ENCODE assay signal across 19 mouse cellular contexts in genomic region chr10:88261186-88261585, GRCm38 (mm10).
DNase-seq lines count a peak whose midpoint lies in the region; TF ChIP-seq lines count a peak whose summit lies in the region.
"Had no signal": no experiment of that assay in that cellular context is flagged by ENCODE, and none has a peak within 500 bp of the region (broad histone marks: within the 10 kb centered on the region; RNA-seq: fewer than 3 reads in every experiment).

No protein-coding gene starts in this region.

- intact Hi-C loops in gastrocnemius, postnatal 14 days (cut with DNase I; ENCODE audit: low total_unique reads): no loop called here

- 33% methylated on average over 3 of the region's 3 CpGs for WGBS in kidney, adult 2 months

- no peaks in the 10 kb centered on the region for H3K36me3 ChIP-seq in kidney, adult 2 months (ENCODE audit: control insufficient read depth, insufficient read depth, low read length)
- H3K36me3 ChIP-seq: forebrain, embryonic 10.5 days; hindbrain, embryonic 12.5 days; midbrain, embryonic 10.5 days had no signal

- no peak overlapping the region for H3K4me3 ChIP-seq in kidney, adult 2 months (ENCODE audit: insufficient read depth, low read depth, low read length)
- H3K4me3 ChIP-seq: forebrain, embryonic 10.5 days; hindbrain, embryonic 12.5 days; midbrain, embryonic 10.5 days had no signal

- H3K27ac ChIP-seq in kidney, adult 2 months (ENCODE audit: insufficient read depth, low read depth, low read length): peak overlapping the region; percentile 60
- H3K27ac ChIP-seq: forebrain, embryonic 10.5 days; hindbrain, embryonic 12.5 days; midbrain, embryonic 10.5 days had no signal

- no peaks in the 10 kb centered on the region for H3K4me1 ChIP-seq in kidney, adult 2 months (ENCODE audit: control insufficient read depth, insufficient read depth, low read length)
- H3K4me1 ChIP-seq: hindbrain, embryonic 12.5 days; midbrain, embryonic 10.5 days had no signal

- TF ChIP-seq POLR2A in kidney, adult 2 months (IDR thresholded peaks at IDR 0.05; ENCODE audit: low read depth, low read length): no peak

- no peak for TF ChIP-seq CTCF in kidney, adult 2 months (conservative IDR thresholded peaks at IDR 0.05; ENCODE audit: insufficient read depth, insufficient read length, low read depth, low read length)

- H3K27me3 ChIP-seq in kidney, adult 2 months (replicated peaks; ENCODE audit: control insufficient read depth, insufficient read depth, low read length): no peaks in the 10 kb centered on the region
- H3K27me3 ChIP-seq: hindbrain, embryonic 12.5 days had no signal

- no peak for DNase-seq in kidney, adult 2 months
- no peak for DNase-seq in kidney, postnatal 36 days
- peak; percentile 7 for DNase-seq in lung, postnatal 36 days
- no peak for DNase-seq in lung, postnatal 25 days (ENCODE audit: low spot score)
- peak; percentile 14 for DNase-seq in forelimb bud, embryonic 11.5 days (ENCODE audit: low read depth, low spot score)
- DNase-seq in spleen, adult 12 weeks (ENCODE audit: low spot score): no peak
- no peak for DNase-seq in gastrocnemius, postnatal 14 days
- DNase-seq: adrenal gland, adult 2 months; cerebellum, adult 11-12 months; cerebellum, postnatal 10 days; forebrain, postnatal 0 days; kidney, postnatal 10 days; left cerebral cortex, postnatal 4 days; right cerebral cortex, adult 18-20 months; right cerebral cortex, postnatal 4 days; thymus, postnatal 14 days had no signal

Comparison
In these comparisons a context has a peak if more than half of its experiments do, and no peak if none do; other contexts are left out.
1. DNase-seq: peak in lung, postnatal 36 days (single experiment) and forelimb bud, embryonic 11.5 days (single experiment); none in kidney, adult 2 months (single experiment), kidney, postnatal 36 days (0 of 2), lung, postnatal 25 days (single experiment), spleen, adult 12 weeks (single experiment) and gastrocnemius, postnatal 14 days (single experiment).